Mouse (Mus musculus): ENCODE measurements around the gene Btn2a2. TPM values are rescaled to one million over a fixed set of nuclear protein-coding genes. Genes with fewer than 3 reads are reported as not detected.

Btn2a2 gene
- polyA plus RNA-seq, 1 experiment from 2014 or later: 0.40 TPM

Small RNA genes within 50 kb of the gene (microRNA-seq; reads per million reads assigned to microRNA genes)
- gene Gm44297 (ENCODE audit: borderline number of aligned reads) (not detected), gene n-TStga1 (ENCODE audit: borderline number of aligned reads) (0.83 reads per million)

Other genes with a start within 250 kb of the Btn2a2 start
- not detected in 2 replicates for gene Vmn1r223, start 241.7 kb downstream of the Btn2a2 start, polyA plus RNA-seq (2014; fragmentation: Nextera tagmentation; extraction: Ambion mirVana)
- gene Zfp322a, start 119.6 kb downstream of the Btn2a2 start, polyA plus RNA-seq (2014; fragmentation: Nextera tagmentation; extraction: Ambion mirVana): 40.2 and 44.9 TPM in 2 replicates
- gene Abt1, start 65.0 kb downstream of the Btn2a2 start, polyA plus RNA-seq (2014; fragmentation: Nextera tagmentation; extraction: Ambion mirVana): 10.3 and 11.6 TPM in 2 replicates
- 0.18 TPM in 1 of 2 replicates, not detected in the other for gene Btn1a1, start 23.0 kb downstream of the Btn2a2 start, polyA plus RNA-seq (2014; fragmentation: Nextera tagmentation; extraction: Ambion mirVana)
- gene Hist1h4h, start 42.2 kb upstream of the Btn2a2 start, polyA plus RNA-seq (2014; fragmentation: Nextera tagmentation; extraction: Ambion mirVana): 5.1 and 5.6 TPM in 2 replicates
- gene Hist1h2af, start 45.0 kb upstream of the Btn2a2 start, polyA plus RNA-seq (2014; fragmentation: Nextera tagmentation; extraction: Ambion mirVana): 5.2 and 7.0 TPM in 2 replicates
- gene Hist1h3g, start 46.6 kb upstream of the Btn2a2 start, polyA plus RNA-seq (2014; fragmentation: Nextera tagmentation; extraction: Ambion mirVana): 3.7 and 4.1 TPM in 2 replicates
- 0.76 and 0.77 TPM in 2 replicates for gene Hist1h2bh, start 54.5 kb upstream of the Btn2a2 start, polyA plus RNA-seq (2014; fragmentation: Nextera tagmentation; extraction: Ambion mirVana)
- gene Hist1h3f, start 55.2 kb upstream of the Btn2a2 start, polyA plus RNA-seq (2014; fragmentation: Nextera tagmentation; extraction: Ambion mirVana): 0.71 and 1.0 TPM in 2 replicates
- 0.84 and 0.88 TPM in 2 replicates for gene Hist1h4f, start 62.8 kb upstream of the Btn2a2 start, polyA plus RNA-seq (2014; fragmentation: Nextera tagmentation; extraction: Ambion mirVana)
- 0.60 TPM in 2 replicates for gene Hist1h1d, start 64.4 kb upstream of the Btn2a2 start, polyA plus RNA-seq (2014; fragmentation: Nextera tagmentation; extraction: Ambion mirVana)
- 4.4 and 6.1 TPM in 2 replicates for gene Hist1h3e, start 73.5 kb upstream of the Btn2a2 start, polyA plus RNA-seq (2014; fragmentation: Nextera tagmentation; extraction: Ambion mirVana)
- gene Hist1h2ae, start 82.4 kb upstream of the Btn2a2 start, polyA plus RNA-seq (2014; fragmentation: Nextera tagmentation; extraction: Ambion mirVana): 93.4 and 108 TPM in 2 replicates
- 5.1 and 5.3 TPM in 2 replicates for gene Hist1h2bg, start 82.5 kb upstream of the Btn2a2 start, polyA plus RNA-seq (2014; fragmentation: Nextera tagmentation; extraction: Ambion mirVana)
- gene Hist1h2bf, start 85.3 kb upstream of the Btn2a2 start, polyA plus RNA-seq (2014; fragmentation: Nextera tagmentation; extraction: Ambion mirVana): 3.6 and 4.1 TPM in 2 replicates
- gene Hist1h2ad, start 85.5 kb upstream of the Btn2a2 start, polyA plus RNA-seq (2014; fragmentation: Nextera tagmentation; extraction: Ambion mirVana): 1.6 and 2.8 TPM in 2 replicates
- 5.2 and 7.2 TPM in 2 replicates for gene Hist1h3d, start 86.9 kb upstream of the Btn2a2 start, polyA plus RNA-seq (2014; fragmentation: Nextera tagmentation; extraction: Ambion mirVana)
- gene Hist1h4d, start 92.7 kb upstream of the Btn2a2 start, polyA plus RNA-seq (2014; fragmentation: Nextera tagmentation; extraction: Ambion mirVana): 74.5 and 84.0 TPM in 2 replicates
- 1.5 and 2.2 TPM in 2 replicates for gene Hist1h2be, start 132.3 kb upstream of the Btn2a2 start, polyA plus RNA-seq (2014; fragmentation: Nextera tagmentation; extraction: Ambion mirVana)
- gene Hist1h1e, start 133.7 kb upstream of the Btn2a2 start, polyA plus RNA-seq (2014; fragmentation: Nextera tagmentation; extraction: Ambion mirVana): 12.8 and 15.7 TPM in 2 replicates
- 1.2 and 1.3 TPM in 2 replicates for gene Hist1h2ac, start 195.1 kb upstream of the Btn2a2 start, polyA plus RNA-seq (2014; fragmentation: Nextera tagmentation; extraction: Ambion mirVana)
- 52.7 and 78.2 TPM in 2 replicates for gene Hist1h2bc, start 195.3 kb upstream of the Btn2a2 start, polyA plus RNA-seq (2014; fragmentation: Nextera tagmentation; extraction: Ambion mirVana)
- 0.19 and 0.31 TPM in 2 replicates for gene Hist1h1t, start 207.0 kb upstream of the Btn2a2 start, polyA plus RNA-seq (2014; fragmentation: Nextera tagmentation; extraction: Ambion mirVana)
- 5.7 and 5.8 TPM in 2 replicates for gene Hist1h4c, start 209.6 kb upstream of the Btn2a2 start, polyA plus RNA-seq (2014; fragmentation: Nextera tagmentation; extraction: Ambion mirVana)
- 9.6 and 10.3 TPM in 2 replicates for gene Hfe, start 222.0 kb upstream of the Btn2a2 start, polyA plus RNA-seq (2014; fragmentation: Nextera tagmentation; extraction: Ambion mirVana)
- 36.1 and 37.8 TPM in 2 replicates for gene Hist1h1c, start 250.0 kb upstream of the Btn2a2 start, polyA plus RNA-seq (2014; fragmentation: Nextera tagmentation; extraction: Ambion mirVana)

Measured in embryonic facial prominence, embryonic 14.5 days (tissue).